Mouse (Mus musculus): ENCODE data around the gene 4921517D22Rik.

4921517D22Rik gene

DNA sequence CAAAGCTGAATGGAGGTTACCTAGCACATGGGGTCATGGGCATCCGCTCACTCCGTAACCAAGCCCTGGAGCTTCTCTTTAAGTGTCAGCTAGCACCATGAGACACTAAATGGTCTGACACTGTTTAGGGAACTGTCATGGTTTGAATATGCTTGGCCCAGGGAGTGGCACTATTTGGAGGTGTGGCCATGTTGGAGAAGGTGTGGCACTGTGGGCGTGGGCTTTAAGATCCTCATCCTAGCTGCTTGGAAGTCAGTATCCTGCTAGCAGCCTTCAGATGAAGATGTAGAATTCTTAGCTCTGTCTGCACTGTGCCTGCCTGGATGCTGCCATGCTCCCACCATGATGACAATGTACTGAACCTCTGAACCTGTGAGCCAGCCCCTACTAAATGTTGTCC, 33.5 kb downstream of the 4921517D22Rik start:
- DNase-seq (ENCODE audit: low read depth) = no peak

DNA sequence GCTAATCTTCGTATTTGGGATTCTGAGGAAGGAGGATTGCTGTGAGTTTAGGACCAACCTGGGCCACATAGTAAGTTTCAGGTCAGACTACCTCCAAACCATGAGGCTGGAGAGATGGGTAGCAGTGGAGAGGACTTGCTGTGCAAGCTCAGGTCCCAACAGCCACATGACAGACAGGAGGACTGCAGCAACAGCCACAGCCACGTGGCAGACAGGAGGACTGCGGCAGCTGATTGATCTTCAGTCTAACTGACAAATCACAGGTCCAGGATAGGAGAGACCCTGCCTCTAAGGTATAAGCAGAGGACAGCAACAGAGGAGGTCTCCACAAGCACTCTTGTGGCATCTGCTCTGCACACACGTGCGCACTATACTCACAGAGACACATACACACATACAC, 36.1 kb downstream of the 4921517D22Rik start:
- DNase-seq (ENCODE audit: low read depth) = no peak

DNA sequence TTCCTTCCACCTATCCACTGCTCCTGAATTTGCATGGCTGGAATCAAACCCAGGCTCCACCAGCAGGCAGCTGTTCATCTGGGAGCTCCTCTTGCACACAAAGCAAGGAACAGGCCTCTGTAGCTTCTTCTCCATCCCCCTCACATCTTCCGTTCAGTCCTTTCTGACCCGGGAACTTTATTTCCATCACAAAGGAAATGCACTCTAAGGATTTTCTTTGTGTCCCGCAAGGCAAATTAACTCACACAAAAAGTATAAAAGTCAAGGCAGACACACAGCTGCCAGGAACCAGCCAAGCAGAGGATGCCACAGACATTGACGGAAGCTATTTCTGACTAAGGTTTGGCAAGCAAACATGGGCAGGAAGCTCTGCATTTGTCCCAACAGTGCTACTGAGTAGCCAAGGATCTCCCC, 36.9 kb downstream of the 4921517D22Rik start:
- DNase-seq (ENCODE audit: low read depth) = peak; percentile 54

DNA sequence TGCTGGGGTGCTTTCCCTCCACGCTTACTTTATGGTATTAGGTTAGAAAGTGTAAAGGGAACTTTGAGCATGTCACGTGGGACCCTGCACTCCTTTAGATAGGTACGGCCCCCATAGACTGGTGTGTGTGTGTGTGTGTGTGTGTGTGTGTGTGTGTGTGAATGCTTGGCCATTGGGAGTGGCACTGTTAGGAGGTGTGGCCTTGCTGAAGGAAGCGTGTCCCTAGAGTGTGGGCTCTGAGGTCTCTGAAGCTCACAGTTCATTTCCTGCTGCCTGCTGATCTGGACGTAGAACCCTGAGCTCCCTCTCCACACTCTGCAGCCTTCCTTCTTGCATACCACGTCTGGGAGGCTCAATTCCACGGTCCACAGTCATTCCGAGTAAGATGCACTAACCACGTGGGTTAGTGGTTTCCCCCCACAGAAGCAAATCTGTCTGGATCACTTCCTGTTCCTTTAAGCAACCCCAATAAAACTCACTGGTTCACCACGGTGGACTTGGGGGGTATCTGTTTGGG, 37.5 kb downstream of the 4921517D22Rik start:
- DNase-seq (ENCODE audit: low read depth) = peak; percentile 69

DNA sequence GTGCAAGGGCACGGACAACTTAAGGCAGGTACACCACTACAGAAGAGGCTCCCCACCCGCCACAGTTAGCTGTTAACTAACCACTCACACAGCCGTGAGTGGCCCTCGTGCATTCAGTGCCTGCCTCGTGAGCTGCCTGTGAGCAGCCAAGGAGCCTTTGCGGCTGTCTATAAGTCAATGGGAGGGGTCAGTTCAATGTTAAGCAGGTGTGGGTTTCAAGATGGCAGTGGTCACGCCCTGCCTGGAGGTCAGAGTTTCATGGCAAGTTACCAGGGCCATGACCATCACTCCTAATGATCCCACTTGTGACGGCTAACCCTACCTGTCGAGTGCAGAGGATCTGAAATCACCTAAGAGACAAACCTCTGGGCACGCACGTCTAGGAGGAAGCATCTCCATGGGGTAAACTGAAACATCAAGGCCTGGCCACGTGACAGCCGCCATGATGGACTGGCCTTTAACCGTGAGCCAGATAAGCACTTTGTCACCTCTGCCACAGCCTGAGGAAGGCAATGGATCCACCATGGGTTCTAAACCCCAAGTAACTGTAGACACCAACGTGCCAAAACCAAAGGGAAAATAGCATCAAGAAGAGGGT, 38.1 kb downstream of the 4921517D22Rik start:
- no peak for DNase-seq (ENCODE audit: low read depth)

DNA sequence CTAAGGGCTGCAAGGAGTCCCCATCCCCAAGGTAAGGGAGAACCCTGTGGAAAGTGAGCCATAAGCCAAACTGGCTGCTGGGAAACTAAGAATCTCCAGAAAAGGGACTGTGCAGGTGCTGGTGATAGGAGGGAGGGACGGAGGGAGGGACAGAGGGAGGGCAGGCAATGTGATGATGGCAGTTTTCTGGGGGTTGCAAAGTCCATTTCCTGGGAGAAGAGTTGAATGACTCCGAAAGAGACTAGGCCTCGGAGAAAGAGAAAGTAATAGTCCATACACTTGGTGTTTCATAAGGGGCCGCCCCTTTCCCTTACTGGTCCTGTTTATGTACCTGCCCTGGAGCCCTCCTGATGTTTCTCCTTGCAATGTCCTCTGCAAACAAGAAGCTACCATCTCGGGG, 39.4 kb downstream of the 4921517D22Rik start:
- no peak for DNase-seq (ENCODE audit: low read depth)

DNA sequence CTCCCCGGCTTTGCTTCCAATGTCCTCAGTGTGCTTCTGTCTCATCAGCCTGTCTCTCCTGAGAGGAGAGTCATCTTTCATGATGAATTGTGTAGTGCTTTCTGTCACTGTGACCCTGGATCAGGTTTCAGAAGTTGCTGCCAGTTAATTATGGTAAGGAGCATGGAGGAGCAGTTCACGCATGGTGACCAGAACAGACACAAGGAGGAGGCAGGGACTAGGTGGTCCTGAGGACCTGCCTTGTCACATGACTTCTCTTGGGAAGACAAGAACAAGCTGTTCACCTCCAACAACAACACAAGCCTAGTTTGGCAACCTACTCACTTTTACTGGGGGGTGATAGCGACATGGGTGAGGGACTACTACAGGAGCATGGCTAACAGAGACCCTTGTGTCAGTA, 40.8 kb downstream of the 4921517D22Rik start:
- no peak for DNase-seq (ENCODE audit: low read depth)

DNA sequence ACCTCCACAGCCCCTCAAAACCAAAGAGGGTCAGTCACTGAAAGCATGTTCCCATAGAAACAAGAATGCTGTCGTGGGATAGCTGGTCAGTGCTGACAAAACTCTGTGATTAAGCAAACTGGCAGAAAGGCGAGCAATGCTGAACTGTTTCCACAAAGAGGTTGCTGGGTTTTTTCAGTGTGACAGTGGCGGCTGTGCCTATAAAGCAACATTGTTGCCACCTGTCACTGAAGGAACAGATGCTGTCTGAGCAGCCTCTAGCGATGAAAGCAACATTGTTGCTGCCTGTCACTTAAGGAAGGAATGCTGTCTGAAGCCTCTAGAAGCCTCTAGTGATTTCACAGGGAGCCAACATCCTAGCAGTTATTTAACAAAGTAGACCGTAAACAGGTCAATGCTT, 41.3 kb downstream of the 4921517D22Rik start:
- DNase-seq (ENCODE audit: low read depth) = no peak

DNA sequence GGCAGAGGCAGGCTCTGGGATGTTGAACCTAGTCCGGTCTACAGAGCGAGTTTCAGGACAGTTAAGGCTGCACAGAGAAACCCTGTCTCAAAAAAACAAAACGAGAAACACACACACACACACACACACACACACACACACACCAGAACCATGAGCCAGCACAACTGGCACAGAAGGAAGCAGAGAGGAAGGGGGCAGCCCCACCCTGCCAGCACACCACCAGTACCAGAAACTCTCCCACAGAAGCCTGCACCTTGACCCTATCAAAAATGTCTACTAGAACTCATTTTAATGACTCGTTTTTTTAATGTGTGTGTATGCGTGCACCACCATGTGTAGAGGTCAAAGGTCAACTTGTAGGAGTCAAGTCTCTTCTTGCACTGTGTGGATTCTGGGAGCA, 44.1 kb downstream of the 4921517D22Rik start:
- DNase-seq (ENCODE audit: low read depth) = no peak

DNA sequence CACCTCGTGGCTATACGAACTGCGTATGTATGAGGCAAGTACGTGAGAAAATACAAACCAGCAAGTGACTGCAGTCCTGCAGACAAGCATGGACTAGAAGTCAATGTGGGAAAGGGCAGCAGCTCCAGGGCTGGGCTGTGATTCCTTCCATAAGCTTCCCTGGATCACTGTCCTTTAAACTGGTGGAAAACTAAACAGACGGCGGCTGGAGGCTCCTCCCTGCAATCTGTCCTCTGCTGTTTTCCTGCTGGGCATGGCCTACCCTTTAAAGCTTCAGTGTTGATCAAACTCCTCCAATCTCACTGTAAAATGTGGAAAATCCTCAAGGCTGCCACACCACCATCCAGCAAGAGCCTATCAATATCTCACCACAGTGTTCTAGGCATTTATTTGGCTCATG, 45.3 kb downstream of the 4921517D22Rik start:
- no peak for DNase-seq (ENCODE audit: low read depth)

DNA sequence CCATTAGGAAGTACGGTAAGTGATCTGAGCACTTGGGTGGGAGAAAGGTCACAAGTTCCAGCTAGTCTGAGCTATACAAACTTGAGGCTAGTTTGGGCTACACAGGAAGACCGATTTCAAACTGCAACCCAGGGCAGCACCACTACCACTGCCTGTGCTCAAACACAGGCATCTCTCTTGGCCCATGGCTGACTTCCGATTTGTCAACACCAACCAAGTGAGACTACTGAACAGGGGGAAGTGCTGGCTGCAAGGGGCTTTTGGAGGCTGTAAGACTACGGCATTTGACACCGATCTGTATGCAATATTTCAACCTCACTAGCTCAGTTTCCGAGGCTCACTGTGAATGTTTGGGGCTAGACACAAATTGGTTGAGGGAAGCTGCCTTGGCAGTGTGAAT, 46.4 kb downstream of the 4921517D22Rik start:
- DNase-seq (ENCODE audit: low read depth) = no peak

DNA sequence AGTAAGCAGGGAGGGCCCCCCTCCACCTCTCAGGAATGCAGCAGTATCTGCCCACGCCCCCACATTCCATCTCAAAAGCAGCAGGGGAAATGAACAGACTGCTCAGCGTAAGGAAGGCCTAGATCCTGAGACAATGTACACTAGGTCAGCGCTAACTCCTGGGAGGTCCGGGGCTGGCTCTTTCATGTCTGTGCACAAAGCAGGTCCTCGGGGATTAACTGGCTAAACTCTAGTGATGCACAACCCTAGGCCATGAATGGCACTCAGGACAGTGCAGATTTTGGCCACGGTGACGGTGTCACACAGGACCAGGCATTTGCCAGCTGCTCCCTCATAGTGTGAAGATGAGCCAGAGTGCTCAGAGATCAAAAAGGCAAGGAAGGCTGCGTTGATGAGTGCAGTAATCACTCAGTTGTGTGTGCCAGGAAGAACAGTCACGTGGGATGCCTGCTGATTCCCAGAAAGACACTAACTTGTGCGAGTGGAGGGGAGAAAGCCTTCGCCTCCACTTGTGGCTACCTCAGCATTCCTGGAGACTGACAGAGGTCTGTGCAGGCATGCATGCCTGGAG, 47.1 kb downstream of the 4921517D22Rik start:
- DNase-seq (ENCODE audit: low read depth) = no peak

DNA sequence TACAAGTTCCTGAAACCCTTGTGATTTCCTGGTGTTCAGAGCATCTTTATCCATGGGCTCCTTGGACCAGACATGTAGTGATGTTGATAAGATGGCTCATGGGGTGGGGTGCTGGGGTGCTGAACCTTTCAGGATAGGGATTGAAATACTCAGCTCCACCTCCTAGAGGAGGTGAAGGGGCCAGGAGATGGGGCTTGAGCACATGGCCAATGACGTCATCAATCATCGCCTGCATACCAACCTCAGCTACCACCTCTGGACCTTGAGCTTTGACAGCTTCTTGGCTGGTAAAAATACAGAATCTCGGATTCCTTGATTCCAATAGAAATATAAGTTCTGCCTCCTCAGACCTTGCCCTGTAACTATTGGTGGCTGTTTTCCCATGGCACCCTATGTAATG, 48.4 kb downstream of the 4921517D22Rik start:
- DNase-seq (ENCODE audit: low read depth) = no peak

DNA sequence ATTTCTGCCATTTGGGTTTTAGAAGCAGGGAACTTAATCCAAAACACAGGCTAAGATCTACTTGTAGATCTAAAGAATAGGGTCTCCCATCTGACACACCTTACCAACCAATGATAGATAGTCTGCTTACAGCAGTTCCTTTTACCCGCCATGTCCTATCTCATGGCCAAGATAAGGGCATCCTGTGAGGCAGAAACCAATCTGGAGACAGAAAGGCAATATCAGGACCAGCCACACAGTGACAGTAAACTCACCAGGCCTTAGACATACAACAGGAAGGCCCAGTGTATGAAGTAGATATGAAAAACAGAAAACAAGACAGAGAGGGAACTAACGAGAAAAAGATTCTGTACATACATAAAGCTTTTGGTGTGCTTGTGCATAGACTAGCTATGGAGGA, 51.1 kb downstream of the 4921517D22Rik start:
- DNase-seq (ENCODE audit: low read depth) = no peak

DNA sequence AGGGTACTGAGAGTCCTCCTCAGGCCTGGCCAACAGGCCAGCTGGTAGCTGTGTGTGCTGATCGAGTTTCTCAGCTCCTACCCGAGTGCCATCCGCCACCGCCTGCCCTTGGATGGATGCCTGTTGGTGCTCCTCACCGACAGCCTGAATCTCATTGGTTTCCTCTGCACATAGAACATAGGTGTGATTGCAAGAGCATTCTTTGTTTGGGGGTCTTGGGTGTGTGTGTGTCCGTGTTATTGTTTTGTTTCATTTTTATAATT, 53.8 kb downstream of the 4921517D22Rik start:
- no peak for DNase-seq (ENCODE audit: low read depth)

DNA sequence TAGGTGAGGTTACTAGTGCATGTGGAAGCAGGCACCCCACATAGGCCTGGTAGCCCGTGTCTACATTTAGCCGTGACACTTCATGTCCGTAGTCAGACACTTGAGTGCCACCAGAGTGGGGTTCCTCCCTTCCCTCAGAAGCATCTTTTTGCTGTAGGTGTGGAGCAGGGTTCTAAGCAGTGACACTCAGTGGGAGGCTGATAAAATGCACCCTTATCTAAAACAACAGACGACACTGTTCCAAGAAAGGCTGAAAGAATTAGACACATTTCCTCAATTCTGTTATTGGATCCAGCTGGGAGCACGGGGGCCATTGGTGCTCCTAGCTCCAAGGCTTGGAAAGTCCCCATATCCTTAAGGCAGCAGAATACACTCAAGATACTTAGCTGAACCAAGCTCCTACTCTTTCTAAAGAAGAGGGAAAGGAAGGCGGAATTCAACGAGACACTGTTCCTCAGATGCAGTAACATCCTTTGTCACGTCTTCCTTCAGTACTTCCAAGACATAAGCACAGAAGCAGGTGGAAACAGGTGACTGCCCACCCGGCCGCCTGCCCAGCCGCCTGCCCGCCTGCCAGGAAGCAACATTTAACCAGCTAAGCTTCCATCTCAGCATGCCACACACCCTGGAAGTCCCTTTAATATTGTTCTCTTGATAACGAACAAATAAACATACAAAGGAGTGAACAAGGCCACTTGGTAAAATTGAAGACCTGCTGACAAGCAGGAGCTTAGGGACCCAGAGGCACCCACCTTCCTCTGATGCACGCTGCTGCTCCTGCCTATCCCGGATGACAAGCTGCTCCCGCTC, 54.3 kb downstream of the 4921517D22Rik start:
- no peak for DNase-seq (ENCODE audit: low read depth)

DNA sequence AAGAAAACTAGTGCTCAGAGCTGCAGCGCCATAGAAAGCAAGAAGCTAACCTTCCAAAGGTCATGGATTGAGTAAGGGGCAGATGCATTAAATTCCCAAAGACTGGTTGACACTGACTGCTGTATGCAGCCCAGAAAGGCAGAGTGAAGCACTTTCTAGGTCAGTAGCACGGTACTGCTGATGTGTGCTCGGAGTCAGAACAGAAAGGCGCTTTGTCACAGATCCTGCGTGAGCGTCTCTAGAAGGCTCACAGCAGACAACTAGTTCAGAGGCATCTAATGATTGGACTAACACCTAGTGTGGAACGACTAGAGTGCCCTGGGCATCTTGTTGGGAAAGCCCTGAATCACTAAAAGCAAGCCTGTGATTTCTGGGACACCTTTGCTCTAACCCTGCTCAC, 56.1 kb downstream of the 4921517D22Rik start:
- DNase-seq (ENCODE audit: low read depth) = no peak

All from naive thymus-derived CD4-positive, alpha-beta T cell, adult 2 months (primary cell).